Mouse (Mus musculus): ENCODE measurements around the gene Tmco5.

DNA sequence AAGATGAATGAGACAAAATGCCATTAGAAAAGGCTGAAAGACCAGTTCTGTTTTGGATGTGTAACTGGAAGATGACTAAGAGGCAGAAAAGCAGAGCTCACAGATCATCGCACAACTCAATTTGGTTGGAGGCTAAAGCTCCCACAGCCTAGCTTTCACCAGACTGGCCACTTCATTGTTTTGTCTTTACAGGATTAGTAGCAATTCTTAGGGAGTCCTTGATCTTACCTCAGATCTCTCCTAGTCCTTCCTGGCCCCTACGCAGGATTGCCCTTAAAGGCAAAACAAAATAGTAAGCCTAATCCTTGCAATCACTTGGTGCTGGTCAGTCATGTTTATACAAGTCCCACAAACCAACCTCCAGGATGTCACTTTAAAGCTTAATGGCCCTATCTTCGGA is 40.7 kb upstream of the Tmco5 start:
- TF ChIP-seq GATA1 (IDR thresholded peaks at IDR 0.05; ENCODE audit: borderline replicate concordance, low read length) = no peak
- TF ChIP-seq FLI1 (IDR thresholded peaks at IDR 0.05; ENCODE audit: low read length) = no peak
